Mouse (Mus musculus) thymus, adult 18-20 months (tissue): ENCODE data around the gene Dhrs7c.

ENCODE experiments used
- DNase-seq, 2 experiments: peaks; one replicate each; pipeline ENCODE4 v3.0.0; 2022; ENCODE audit warnings: mixed read lengths in 2 of 2

Dhrs7c gene

GRCm38 (mm10) chr11:67797931-67798330 lies at the start of gene Dhrs7c:
TSS of gene Dhrs7c (plus strand) at chr11:67798187.
- no peak for DNase-seq

- no peak for DNase-seq
These were observed 41.7 kb upstream of the Dhrs7c start for GRCm38 (mm10) chr11:67756287-67756686.

DNA sequence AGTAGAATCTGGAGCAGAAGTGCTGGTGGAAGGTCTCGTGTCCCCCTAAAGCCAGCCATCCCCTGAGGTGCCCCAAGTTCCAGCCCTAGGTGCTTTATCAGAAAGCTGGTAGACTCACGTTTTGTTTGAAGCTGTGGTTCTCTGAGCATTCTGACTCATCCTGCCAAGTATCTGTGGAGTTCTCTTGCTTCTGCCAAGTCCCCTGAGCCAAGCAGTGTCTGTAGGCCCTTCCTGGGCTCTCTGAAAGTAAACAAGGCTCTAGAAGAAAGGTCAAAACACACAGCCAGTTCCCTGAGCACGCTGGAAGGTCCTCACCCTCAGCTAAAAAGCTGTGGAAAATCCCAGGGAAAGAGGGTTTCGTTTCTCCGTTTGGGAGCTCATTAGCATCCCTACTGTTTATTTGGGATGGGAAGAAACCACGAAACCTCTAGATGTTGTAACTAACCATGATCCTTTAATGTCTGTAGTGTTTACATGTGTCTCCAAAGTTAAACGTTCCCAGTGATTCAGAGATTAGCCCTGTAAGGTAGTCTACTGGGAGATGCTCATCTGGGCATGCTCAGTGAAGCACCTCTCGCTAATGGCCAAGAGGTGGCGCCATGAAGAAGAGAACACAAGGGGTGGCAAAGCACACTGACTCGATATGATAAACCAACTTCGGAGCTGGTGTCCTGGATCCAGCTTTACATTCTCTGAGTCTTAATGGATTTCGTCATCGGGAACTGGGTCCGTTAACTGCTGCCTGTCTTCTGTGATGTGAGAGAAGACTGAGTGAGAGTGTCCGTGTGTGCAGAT lies 40.4 kb upstream of the Dhrs7c start:
- DNase-seq, result no peak

DNA sequence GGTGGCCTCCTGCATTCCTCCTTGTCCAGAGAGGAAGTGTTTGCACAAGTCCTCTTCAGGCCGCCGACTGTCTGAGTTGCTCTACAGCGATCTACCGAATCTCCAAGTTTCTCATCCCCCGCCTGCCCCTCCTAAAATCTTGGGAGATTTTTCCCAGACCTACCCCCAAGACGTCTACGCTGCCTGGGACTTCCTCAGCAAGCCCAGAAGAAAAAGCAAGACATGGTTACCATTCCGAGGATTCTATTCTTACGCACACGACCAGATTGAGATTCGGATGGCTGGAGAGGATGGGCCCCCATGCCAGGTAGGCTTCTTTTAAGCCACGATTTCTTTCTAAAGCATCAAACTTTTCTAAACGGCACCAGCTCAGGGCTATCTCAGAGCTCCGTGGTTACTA lies 26.9 kb upstream of the Dhrs7c start, which contains the start of gene Glp2r:
Gene Glp2r, minus strand, starts transcription at position 101 of the 400 bp plus-strand sequence.
- DNase-seq, result no peak

DNA sequence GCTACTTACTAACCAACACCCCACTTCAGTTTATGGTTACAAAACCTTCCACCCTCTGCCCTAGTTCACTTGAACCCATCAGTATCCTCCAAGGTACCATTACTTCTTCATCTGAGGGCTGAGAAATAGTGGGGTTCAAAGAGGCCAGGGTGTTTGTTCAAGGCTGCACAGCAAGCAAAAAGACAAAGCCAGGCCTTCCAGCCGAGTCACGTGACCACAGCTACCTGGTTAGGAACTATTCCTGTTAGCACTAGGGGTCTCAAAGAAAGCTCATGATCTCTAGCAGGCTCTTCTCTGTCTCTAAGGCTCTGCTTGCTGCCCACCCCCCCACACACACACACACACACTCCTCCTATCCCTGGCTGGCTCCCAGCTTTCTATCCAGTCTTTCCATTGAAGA lies 26.3 kb upstream of the Dhrs7c start:
- no peak for DNase-seq

- no peak for DNase-seq
These were observed 25.4 kb upstream of the Dhrs7c start for GRCm38 (mm10) chr11:67772577-67772976.

DNA sequence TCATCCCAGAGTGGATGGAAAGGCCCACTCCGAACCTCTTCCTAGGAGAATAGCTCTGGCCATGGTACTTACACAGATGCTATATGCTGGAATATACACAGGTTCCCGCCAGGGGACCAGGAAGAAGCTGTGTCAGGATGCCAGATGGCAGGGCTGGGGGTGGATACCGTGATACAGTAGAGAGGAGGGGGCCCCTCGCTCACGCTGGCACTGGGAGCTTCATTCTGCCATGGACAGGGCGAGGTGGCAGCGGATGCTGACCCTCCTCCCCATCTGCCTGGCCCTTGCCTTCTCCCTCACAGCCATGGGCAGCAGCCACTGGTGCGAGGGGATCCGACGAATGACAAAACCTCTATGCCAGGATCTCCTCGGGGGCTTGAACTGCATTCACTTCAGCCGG lies 23.6 kb upstream of the Dhrs7c start, which contains the start of gene Gsg1l2:
Gene Gsg1l2, plus strand, starts transcription at position 230 of the 400 bp plus-strand sequence.
- no peak for DNase-seq

DNA sequence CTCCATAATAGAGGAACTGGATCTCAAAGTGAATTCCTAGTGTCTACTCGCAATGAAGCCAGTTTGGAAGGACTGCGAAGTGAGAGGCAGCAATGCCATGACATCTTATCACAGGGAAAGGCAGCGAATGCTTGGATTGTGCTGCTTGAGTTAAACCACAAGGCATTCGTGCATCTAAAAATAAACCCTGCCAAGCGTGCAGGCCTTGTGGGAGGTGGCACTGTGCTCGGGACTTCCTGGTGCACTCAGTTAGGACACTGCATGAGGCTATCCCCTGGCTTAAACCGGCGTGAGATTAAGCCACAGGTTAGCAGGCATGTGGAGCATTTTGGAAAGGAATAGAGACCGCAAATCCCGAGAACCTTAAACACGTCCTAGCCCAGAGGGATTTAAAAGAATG lies 7.8 kb upstream of the Dhrs7c start:
- DNase-seq, result no peak

- DNase-seq, result no peak
These were observed 2.2 kb downstream of the Dhrs7c start for GRCm38 (mm10) chr11:67800130-67800723.

GRCm38 (mm10) chr11:67801169-67801568 lies 3.2 kb downstream of the Dhrs7c start:
- no peak for DNase-seq

GRCm38 (mm10) chr11:67805538-67805937 lies 7.6 kb downstream of the Dhrs7c start:
- no peak for DNase-seq

DNA sequence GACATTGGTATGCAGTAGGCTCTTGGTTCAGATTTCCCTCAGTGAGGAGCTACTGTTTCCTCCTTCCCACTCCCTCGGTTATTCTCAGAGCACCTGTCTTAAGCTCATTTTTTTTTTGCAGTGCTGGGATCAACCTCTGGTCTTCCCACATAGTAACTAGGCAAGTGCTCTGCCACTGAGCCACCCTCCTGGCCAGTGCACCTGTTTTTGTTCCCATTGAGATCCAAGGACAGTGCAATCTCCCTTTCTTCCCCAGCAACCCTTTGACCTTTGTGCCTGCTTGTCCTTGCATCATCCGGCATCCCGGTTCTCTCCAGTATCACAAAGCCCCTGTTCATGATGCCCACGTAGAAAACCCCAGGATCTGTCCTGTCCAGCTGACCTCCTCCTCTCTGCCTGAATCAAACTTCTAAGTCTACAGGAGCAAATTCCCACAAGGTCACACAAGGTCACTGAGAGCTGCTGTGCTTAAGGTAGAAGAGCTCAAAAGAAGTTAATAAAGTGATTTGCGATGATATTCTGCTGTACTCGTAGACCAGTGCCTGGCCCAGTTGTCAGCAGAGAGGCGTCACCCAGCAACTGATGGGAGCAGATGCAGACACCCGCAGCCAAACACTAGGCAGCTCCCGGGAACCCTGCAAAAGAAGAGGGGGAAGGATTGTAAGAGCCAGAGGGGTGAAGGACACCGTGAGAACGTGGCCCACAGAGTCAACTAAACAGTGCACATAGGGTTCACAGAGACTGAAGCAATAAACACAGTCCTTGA lies 9.0 kb downstream of the Dhrs7c start:
- DNase-seq, result no peak

- DNase-seq, result no peak
These were observed 10.1 kb downstream of the Dhrs7c start for GRCm38 (mm10) chr11:67808051-67808450.

DNA sequence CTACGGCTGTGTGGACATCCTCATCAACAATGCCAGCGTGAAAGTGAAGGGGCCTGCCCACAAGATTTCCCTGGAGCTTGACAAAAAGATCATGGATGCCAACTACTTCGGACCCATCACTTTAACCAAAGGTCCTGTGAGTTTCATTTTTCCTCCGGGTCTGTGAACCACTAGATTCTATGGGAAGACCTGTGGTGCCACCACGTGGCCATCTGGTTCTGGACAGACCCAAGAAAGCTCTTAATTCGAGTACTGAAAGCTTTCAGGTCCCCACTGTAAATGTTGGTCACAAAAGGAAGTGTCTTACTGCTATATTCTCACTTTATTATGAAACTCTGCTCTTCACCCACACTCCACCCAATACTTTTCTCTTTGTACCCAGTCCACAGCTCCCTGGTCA lies 13.5 kb downstream of the Dhrs7c start:
- DNase-seq, result no peak

- DNase-seq, result no peak
These were observed 21.6 kb downstream of the Dhrs7c start for GRCm38 (mm10) chr11:67819604-67820003.

DNA sequence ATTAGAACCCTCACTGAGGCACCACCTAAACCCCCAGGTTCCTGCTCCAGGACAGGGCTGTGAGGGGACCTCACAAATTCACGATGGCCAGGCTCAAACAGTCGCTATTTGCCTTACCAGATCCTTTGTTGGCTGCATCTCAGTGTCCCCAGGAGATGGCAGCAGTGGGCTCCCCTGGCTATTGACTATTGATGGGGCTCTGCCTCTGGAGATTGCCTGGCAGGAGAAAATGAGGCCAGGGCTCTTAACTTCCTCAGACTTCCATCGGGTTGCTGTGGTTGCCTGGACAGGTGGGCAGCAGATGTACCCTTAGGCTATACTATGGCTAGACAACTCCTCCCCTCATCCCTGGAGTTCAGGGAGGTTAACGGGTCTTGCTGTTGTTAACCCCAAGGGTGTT lies 22.2 kb downstream of the Dhrs7c start:
- no peak for DNase-seq

- no peak for DNase-seq
These were observed 23.6 kb downstream of the Dhrs7c start for GRCm38 (mm10) chr11:67821560-67821959.

DNA sequence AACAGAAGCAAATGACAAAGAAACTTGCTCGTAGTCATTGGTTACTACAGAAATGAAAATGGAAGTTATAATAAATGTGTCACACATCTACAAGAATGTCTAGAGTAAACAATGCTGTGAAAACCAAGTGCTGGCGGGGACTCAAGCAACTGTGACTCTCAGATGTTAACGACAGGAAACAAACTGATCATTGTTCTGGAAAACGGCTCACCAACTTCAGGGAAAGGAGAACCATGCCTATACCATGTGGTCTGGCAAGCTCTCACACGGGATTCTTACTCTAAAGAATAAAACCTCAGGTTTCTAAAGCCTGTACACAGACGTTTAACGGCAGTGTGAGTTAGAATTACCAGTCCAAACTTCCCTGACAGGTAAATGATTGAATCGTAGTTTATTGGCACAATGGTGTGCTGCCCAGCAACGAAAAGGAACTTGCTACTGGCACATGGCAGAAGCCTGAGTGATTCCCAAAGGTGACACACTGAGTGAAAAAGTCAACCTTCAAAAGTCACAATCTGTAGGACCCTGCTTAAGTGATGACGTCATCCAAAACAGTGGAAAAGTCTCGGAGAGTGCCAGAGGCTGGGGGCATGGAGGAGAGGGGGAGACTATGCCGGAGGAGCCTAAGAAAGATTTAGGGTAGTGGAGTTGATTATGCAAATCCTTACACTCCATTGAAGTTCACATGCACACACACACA lies 30.5 kb downstream of the Dhrs7c start:
- DNase-seq, result no peak

GRCm38 (mm10) chr11:67829530-67829929 lies 31.5 kb downstream of the Dhrs7c start:
- DNase-seq, result no peak

- DNase-seq, result no peak
These were observed 33.8 kb downstream of the Dhrs7c start for GRCm38 (mm10) chr11:67831820-67832219.

DNA sequence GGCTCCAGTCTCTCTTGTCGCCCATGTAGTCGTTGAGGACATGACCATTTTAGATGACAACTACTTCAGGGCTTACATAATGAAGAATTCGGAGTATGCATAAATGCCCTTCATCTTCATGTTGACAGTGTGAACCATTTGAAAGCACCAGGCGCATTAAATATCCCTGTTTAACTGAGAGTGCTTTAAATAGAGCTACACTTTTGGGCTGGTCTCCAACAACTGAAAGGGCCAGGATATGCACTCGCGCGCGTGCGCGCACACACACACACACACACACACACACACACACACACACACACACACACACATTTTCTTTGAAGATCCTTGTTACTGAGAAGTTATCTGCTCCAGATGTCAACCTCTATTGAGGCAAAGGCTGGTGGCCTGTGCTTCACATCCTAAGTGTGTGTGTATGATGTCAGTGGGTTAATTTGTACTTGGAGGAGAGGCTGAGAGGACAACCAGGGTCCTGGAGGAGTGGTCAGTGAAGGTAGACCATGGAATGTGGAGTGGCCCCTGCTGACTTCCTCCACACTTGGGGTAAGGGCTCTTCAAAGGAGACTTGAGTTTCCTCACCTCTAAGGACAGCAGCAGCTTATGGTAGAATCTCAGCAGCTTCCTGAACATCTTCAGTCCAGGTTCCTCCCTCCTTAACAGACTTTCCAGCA lies 37.6 kb downstream of the Dhrs7c start:
- DNase-seq, result no peak

DNA sequence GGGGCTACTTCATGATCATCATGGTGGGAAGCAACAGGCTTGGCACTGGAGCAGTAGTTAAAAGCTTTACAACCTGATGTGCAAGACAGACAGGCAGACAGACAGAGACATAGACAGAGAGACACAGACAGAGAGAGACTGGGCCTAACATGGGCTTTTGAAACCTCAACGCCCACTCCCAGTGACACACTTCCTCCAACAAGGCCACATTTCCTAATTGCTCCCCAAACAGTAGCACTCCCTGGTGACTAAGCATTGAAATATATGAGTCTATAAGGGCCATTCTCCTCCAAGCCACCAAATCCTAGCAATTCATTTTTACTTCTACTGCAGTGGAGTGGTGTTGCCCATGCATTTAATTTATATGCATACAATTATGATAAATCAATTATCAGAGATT lies 41.8 kb downstream of the Dhrs7c start:
- DNase-seq, result no peak
